Mouse (Mus musculus): ENCODE data around the gene Pxn.

DNA sequence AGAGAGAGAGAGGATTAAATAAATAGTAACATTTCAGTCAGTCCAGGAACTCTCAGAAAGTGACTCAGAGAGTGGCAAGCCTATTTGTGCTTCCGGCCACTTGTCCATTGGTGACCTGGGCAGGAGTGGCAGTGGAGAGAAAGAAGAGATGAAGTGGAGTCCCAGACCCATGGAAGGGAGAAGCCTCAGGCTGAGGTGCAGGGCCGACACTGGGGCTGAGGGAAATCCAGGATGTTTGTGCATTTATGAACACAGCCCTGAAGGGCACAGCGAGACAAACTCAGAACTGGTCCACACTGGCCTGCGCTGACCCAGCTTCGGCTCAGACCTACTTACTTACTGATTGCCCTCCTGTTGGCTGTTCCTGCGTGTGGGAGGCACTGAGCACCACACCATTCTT is 36.7 kb upstream of the Pxn start:
- TF ChIP-seq CTCF (IDR thresholded peaks at IDR 0.05; ENCODE audit: extremely low read depth, insufficient read depth, low read length): no peak
- TF ChIP-seq POLR2A (IDR thresholded peaks at IDR 0.05; ENCODE audit: extremely low read depth, insufficient read depth, low read length): no peak

All from cortical plate, adult 2 months (tissue).